Mouse (Mus musculus) myocyte (in vitro differentiated cells): Measurements from ENCODE around the gene Brwd1. TPM values are rescaled to one million over a fixed set of nuclear protein-coding genes. Genes with fewer than 3 reads are reported as not detected.
"Not testable (repeated sequence)": the region's sequence is repeated elsewhere in the genome, so short reads cannot be mapped to it uniquely, and the experiment has no call there.

Experiments
- H3K27me3 ChIP-seq: one replicate; pipeline ENCODE4 v1.6.1; 2011; ENCODE audit not compliant: control insufficient read depth, insufficient read depth, insufficient read length
- H3K36me3 ChIP-seq: one replicate; pipeline ENCODE4 v1.6.1; 2011; ENCODE audit not compliant: control insufficient read depth, insufficient read depth
- H3K4me2 ChIP-seq: one replicate; pipeline ENCODE4 v1.6.1; 2011; ENCODE audit warnings: low read depth, control low read depth
- H3K4me3 ChIP-seq: one replicate; pipeline ENCODE4 v1.5.1; 2011; ENCODE audit warnings: mild to moderate bottlenecking, control low read depth, moderate library complexity
- H3K79me2 ChIP-seq: one replicate; pipeline ENCODE4 v1.6.1; 2011; ENCODE audit not compliant: control insufficient read depth, insufficient read depth
- H3ac ChIP-seq: one replicate; pipeline ENCODE4 v1.6.1; 2011; ENCODE audit not compliant: control insufficient read depth, insufficient read length
- CEBPB ChIP-seq: IDR thresholded peaks from 2 replicates; pipeline ENCODE4 v1.6.1; 2011; ENCODE audit warnings: mild to moderate bottlenecking, moderate library complexity; ENCODE audit not compliant: poor library complexity, insufficient read depth, severe bottlenecking
- E2F4 ChIP-seq: IDR thresholded peaks from one replicate; pipeline ENCODE4 v1.6.1; 2011; ENCODE audit warnings: mild to moderate bottlenecking, control low read depth, moderate library complexity; ENCODE audit not compliant: insufficient read depth
- MAX ChIP-seq: IDR thresholded peaks from one replicate; pipeline ENCODE4 v1.6.1; 2011; ENCODE audit warnings: low read depth, mild to moderate bottlenecking, control low read depth
- MYOD1 ChIP-seq, 3 experiments: IDR thresholded peaks; one replicate each; pipeline ENCODE4 v1.6.1; 2011; ENCODE audit warnings: control low read depth in 2 of 3, low read depth in 2 of 3, mild to moderate bottlenecking in 2 of 3, moderate library complexity in 1 of 3; ENCODE audit not compliant: insufficient read length in 2 of 3, control insufficient read depth in 1 of 3
- MYOG ChIP-seq, 3 experiments: IDR thresholded peaks; one replicate each; pipeline ENCODE4 v1.6.1; 2011; ENCODE audit warnings: control low read depth in 2 of 3, low read depth in 2 of 3, mild to moderate bottlenecking in 2 of 3; ENCODE audit not compliant: insufficient read length in 2 of 3, control insufficient read depth in 1 of 3, insufficient read depth in 1 of 3
- POLR2A ChIP-seq: IDR thresholded peaks from one replicate; pipeline ENCODE4 v1.6.1; 2011; ENCODE audit warnings: low read depth, mild to moderate bottlenecking, control low read depth, moderate library complexity; ENCODE audit not compliant: insufficient read length
- POLR2AphosphoS2 ChIP-seq: IDR thresholded peaks from one replicate; pipeline ENCODE4 v1.6.1; 2011; ENCODE audit warnings: low read depth, control low read depth; ENCODE audit not compliant: insufficient read length
- REST ChIP-seq: IDR thresholded peaks from one replicate; pipeline ENCODE4 v1.6.1; 2011; ENCODE audit warnings: mild to moderate bottlenecking, control low read depth, moderate library complexity; ENCODE audit not compliant: insufficient read depth, insufficient read length
- SRF ChIP-seq: IDR thresholded peaks from one replicate; pipeline ENCODE4 v1.6.1; 2011; ENCODE audit warnings: low read depth; ENCODE audit not compliant: control insufficient read depth, insufficient read length
- TCF12 ChIP-seq: IDR thresholded peaks from one replicate; pipeline ENCODE4 v1.6.1; 2011; ENCODE audit warnings: mild to moderate bottlenecking, control low read depth; ENCODE audit not compliant: poor library complexity, insufficient read depth, severe bottlenecking
- TCF3 ChIP-seq: IDR thresholded peaks from one replicate; pipeline ENCODE4 v1.6.1; 2011; ENCODE audit warnings: low read depth, control low read depth; ENCODE audit not compliant: insufficient read length
- USF1 ChIP-seq: IDR thresholded peaks from one replicate; pipeline ENCODE4 v1.6.1; 2011; ENCODE audit warnings: low read depth, mild to moderate bottlenecking, control low read depth, moderate library complexity
- polyA plus RNA-seq: library from polyadenylated mRNA; unstranded; fragments of >200 nt; fragmentation: generic; extraction: Trizol; gene quantifications from one replicate; pipeline ENCODE4 v1.2.1, GENCODE M21; 2012; ENCODE audit warnings: missing spikeins

Brwd1 gene
- polyA plus RNA-seq, 1 experiment = 21.4 TPM

DNA sequence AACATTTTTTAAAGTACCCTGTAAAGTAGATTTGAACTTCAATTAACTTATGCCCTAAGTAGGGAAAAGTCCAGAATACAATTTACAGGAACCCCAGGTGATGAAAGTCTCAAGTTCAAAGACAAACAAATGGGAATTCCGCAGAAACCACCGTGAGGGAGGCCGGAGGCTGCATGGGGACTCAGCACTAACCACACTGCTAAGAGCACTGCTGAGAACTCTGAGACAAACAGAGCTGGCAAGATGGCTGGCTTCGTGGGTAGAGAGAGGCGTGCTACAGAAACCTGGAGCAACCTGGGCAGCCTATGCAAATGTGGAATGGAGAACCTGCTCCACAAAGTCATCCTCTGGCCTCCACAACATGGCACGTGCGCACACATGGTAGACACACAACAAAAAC, 86.2 kb downstream of the Brwd1 start:
- no peaks in the 10 kb centered on the region for H3K79me2 ChIP-seq
- H3K4me2 ChIP-seq = no peak overlapping the region
- H3K4me3 ChIP-seq = no peak overlapping the region
- no peak overlapping the region for H3ac ChIP-seq
- H3K27me3 ChIP-seq = no peaks in the 10 kb centered on the region
- TF ChIP-seq MYOD1 (IDR thresholded peaks at IDR 0.05; ENCODE audit: control insufficient read depth in 1 of 3, insufficient read length in 2 of 3, low read depth in 2 of 3) = no peak
- no peak for TF ChIP-seq REST
- no peak for TF ChIP-seq SRF
- TF ChIP-seq MYOG (IDR thresholded peaks at IDR 0.05; ENCODE audit: control insufficient read depth in 1 of 3, insufficient read depth in 1 of 3, insufficient read length in 2 of 3, low read depth in 2 of 3) = no peak
- peak; percentile 34 for TF ChIP-seq POLR2AphosphoS2
- peaks cover 37% of the 10 kb centered on the region for H3K36me3 ChIP-seq

DNA sequence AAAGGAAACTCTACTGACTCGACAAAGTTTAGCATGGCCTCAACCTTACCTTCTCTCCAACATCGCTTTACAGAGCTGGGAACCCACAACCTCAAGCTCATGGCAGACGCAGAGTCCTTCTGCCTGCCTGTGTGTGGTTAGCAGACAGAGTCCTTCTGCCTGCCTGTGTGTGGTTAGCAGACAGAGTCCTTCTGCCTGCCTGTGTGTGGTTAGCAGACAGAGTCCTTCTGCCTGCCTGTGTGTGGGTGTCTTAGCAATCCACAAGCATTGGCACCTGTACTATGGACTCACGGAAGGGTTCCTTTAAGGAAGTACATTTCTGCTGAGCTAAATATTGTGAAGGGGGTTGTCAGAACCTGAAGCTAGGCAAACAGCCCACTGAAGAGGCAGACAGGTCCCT, 87.8 kb downstream of the Brwd1 start:
- H3K79me2 ChIP-seq, H3K27me3 ChIP-seq, H3K4me3 ChIP-seq, H3ac ChIP-seq, H3K4me2 ChIP-seq: not testable (repeated sequence)
- peak; percentile 15 for TF ChIP-seq POLR2A
- H3K36me3 ChIP-seq = peaks cover 23% of the 10 kb centered on the region

DNA sequence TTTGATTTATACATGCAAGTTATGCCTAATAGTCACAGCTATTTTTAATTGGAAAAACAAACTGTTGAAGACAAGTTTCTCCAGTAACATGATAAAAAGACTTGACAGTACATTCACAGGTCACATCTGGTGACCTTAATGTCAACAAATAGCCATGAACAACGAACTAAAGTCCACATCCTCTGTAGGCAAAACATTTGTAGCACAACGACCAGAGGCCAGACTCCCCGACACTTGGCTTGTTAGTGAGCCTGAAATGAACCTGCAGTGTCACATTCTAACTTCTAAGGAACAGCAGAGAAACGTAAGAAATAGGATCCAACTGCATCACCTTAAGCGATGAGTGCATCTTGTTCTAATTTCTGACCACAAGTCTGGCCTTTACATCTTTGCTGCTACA, 89.7 kb downstream of the Brwd1 start:
- Histone ChIP-seq H3K79me2 (no peaks in the 10 kb centered on the region), H3K4me2 (no peak overlapping the region), H3K27me3 (no peaks in the 10 kb centered on the region), H3K4me3 (no peak overlapping the region), H3ac (no peak overlapping the region), H3K36me3 (peaks cover 14% of the 10 kb centered on the region)
- TF ChIP-seq REST (no peak), USF1 (no peak), MYOD1 (IDR thresholded peaks at IDR 0.05; ENCODE audit: control insufficient read depth in 1 of 3, insufficient read length in 2 of 3, low read depth in 2 of 3) (no peak), POLR2AphosphoS2 (peak; percentile 22), E2F4 (no peak), MYOG (IDR thresholded peaks at IDR 0.05; ENCODE audit: control insufficient read depth in 1 of 3, insufficient read depth in 1 of 3, insufficient read length in 2 of 3, low read depth in 2 of 3) (no peak)

DNA sequence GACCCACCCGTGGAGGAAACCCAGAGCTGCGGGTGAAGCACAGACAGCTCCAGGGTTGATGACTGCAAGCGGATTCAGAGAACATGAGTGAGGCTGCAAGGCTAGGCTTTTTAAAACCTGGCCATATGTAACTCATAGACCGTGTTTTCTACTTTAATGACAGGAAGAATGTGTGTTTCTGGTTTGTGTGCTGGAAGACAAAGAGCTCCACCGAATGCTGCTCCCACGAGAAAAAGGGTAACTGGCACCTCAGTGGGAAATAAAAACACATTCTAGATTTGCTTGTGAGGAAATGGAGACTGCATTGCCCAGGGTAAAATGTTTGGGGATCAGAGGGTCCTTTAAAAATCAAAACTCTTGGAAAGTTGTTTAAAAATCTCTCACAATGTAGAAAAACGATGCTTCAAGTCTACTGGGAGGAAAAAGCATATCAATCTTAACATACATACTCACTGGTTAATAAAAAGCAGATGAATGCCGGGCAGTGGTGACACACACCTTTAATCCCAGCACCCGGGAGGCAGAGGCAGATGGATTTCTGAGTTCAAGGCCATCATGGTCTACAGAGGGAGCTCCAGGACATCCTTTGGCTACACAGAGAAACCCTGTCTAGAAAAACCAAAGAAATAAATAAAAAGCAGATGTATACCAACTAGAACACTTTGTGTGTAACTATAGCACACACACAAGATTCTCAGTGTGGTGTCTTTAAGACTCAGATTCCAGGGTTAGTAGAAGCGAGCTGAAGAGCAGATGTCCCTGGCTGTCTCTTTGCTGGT, 91.0 kb downstream of the Brwd1 start:
- TF ChIP-seq REST = no peak
- peak overlapping the region; percentile 85 for H3ac ChIP-seq
- H3K27me3 ChIP-seq = no peaks in the 10 kb centered on the region
- H3K36me3 ChIP-seq = peaks cover 8% of the 10 kb centered on the region
- peak overlapping the region; percentile 90 for H3K4me2 ChIP-seq
- H3K4me3 ChIP-seq = peak overlapping the region; percentile 46
- H3K79me2 ChIP-seq = no peaks in the 10 kb centered on the region

DNA sequence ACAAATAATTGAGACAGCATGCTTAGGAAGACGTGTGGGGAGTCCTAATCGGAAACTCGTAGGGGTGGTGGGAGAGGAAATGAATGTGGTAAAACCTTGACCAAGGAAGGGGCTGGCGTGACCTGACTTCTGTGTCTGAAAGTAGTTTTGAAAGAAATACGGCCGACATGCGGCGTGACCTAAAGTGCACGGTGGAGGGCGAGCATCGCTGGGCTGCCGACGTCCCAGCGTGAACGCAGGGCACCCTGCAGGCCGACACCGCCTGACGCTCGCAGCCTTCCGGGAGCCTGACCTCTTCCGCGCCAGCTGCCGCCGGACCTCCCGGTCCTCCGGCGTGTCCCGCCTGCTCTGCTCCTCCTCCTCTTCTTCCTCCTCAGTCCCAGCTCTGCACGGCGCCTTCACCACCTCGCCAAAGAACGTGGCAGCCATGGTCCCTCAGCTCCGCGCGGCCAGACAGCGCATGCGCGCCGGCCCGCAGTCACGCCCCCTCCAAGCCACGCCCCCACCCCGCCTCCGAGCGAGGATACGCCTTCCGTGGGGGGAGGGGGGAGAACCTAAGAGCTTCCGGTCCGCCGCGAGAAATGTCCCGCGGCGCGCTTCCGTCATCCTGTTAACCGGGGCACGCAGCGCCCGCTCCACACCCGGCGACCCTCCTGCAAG, 91.7 kb downstream of the Brwd1 start, which contains the start of gene Psmg1:
Gene Psmg1, minus strand, starts transcription at position 499 of the 660 bp plus-strand sequence.
- TF ChIP-seq MYOG (IDR thresholded peaks at IDR 0.05; ENCODE audit: control insufficient read depth in 1 of 3, insufficient read depth in 1 of 3, insufficient read length in 2 of 3, low read depth in 2 of 3) (peak in 1 of 3 experiments; percentile 1), E2F4 (no peak), POLR2A (peak; percentile 98), MYOD1 (IDR thresholded peaks at IDR 0.05; ENCODE audit: control insufficient read depth in 1 of 3, insufficient read length in 2 of 3, low read depth in 2 of 3) (peak in 1 of 3 experiments; percentile 5), TCF12 (no peak), MAX (peak; percentile 4), CEBPB (no peak), USF1 (no peak), POLR2AphosphoS2 (peak; percentile 97), REST (peak; percentile 38), SRF (no peak), TCF3 (no peak)
- no peaks in the 10 kb centered on the region for H3K27me3 ChIP-seq
- H3K79me2 ChIP-seq = no peaks in the 10 kb centered on the region
- peak within 1 kb of the TSS; percentile 85 for H3ac ChIP-seq
- peaks cover 7% of the 10 kb centered on the region for H3K36me3 ChIP-seq
- H3K4me2 ChIP-seq = peak within 1 kb of the TSS; percentile 90
- H3K4me3 ChIP-seq = peak within 1 kb of the TSS; percentile 46
